Mouse (Mus musculus) monocyte, adult 59 days (primary cell): ENCODE measurements around the gene Lhfpl1. TPM values are rescaled to one million over a fixed set of nuclear protein-coding genes. Genes with fewer than 3 reads are reported as not detected.

Experiments
- total RNA-seq, 2 experiments: library from RNA; stranded (reverse); gene quantifications; one replicate each; pipeline ENCODE4 v1.2.4; 2023

Lhfpl1 gene
- not detected for total RNA-seq

DNA sequence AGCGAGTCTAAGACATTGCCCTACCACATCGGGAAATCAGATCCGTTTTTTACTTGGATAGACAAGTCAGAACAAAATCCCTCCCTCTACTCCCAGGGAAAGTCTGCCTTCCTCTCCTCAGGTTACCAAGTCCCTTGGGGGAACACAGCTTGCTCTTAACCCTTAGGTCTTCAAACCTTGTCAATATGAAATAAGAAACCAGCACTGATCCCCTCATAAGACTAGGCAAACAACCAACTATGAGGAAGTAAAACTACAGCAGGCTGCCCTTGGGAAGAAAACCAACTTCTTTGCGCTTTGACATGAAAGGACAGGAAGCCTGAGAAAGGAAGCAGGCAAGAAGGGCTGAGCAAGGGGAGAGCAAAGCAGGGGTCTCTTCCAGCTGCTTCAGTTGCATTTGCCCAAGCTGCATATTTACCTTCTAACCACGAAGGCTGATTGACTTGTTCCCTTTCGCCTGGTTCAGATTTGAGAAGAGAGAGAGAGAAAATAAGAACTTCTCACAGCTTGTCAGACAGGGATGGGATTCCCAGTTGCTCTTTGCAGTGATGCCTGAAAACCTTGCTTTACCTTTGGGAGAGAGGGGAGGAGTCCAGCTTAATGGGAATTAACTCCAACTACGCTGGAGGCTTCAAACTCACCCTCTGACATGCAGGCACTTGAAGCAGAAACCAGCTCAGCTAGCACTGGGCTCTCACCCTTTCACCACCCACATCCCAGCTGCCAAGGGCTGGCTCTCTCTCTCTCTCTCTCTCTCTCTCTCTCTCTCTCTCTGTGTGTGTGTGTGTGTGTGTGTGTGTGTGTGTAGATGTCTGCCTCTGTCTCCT is at the start of gene Lhfpl1:
TSS of gene Lhfpl1 (minus strand) at position 713 of the 827 bp plus-strand sequence.

Other genes starting within 250 kb of the Lhfpl1 start
- gene Amot, start 156.1 kb upstream of the Lhfpl1 start, total RNA-seq: 1 to 10 TPM; 2.9 to 5.2 TPM